Mouse (Mus musculus): ENCODE measurements around the gene Vmn2r106. TPM values are rescaled to one million over a fixed set of nuclear protein-coding genes. Genes with fewer than 3 reads are reported as not detected.

The Vmn2r106 gene
- not detected in 2 replicates for total RNA-seq (2017)

GRCm38 (mm10) chr17:20285453-20285852 is at the start of gene Vmn2r106:
Vmn2r106 (minus strand) TSS chr17:20285553.
- ATAC-seq (replicated peaks; ENCODE audit: low read depth, poor library complexity, severe bottlenecking): no peak

GRCm38 (mm10) chr17:20305790-20306189 is 20.4 kb upstream of the Vmn2r106 start:
- no peak for ATAC-seq (replicated peaks; ENCODE audit: low read depth, poor library complexity, severe bottlenecking)

- no peak for ATAC-seq (replicated peaks; ENCODE audit: low read depth, poor library complexity, severe bottlenecking)
These were observed 1.6 kb upstream of the Vmn2r106 start for GRCm38 (mm10) chr17:20286906-20287305.

GRCm38 (mm10) chr17:20255522-20255921 is 29.8 kb downstream of the Vmn2r106 start:
- no peak for ATAC-seq (replicated peaks; ENCODE audit: low read depth, poor library complexity, severe bottlenecking)

GRCm38 (mm10) chr17:20234952-20235351 is 50.4 kb downstream of the Vmn2r106 start, which contains the start of gene Vmn2r105:
Vmn2r105 (minus strand) TSS chr17:20235052.
- ATAC-seq (replicated peaks; ENCODE audit: low read depth, poor library complexity, severe bottlenecking): no peak

Other genes starting within 250 kb of the Vmn2r106 start
- gene Vmn2r104, start 237.2 kb downstream of the Vmn2r106 start, total RNA-seq (2017): not detected in 2 replicates
- not detected in 2 replicates for gene Fpr-rs7, start 171.3 kb downstream of the Vmn2r106 start, total RNA-seq (2017)
- gene Fpr-rs6, start 102.5 kb downstream of the Vmn2r106 start, total RNA-seq (2017): not detected in 2 replicates
- gene Vmn2r105, start 50.5 kb downstream of the Vmn2r106 start, total RNA-seq (2017): not detected in 2 replicates
- not detected in 2 replicates for gene Vmn2r107, start 59.7 kb upstream of the Vmn2r106 start, total RNA-seq (2017)
- gene Vmn1r224, start 128.6 kb upstream of the Vmn2r106 start, total RNA-seq (2017): not detected in 2 replicates
- not detected in 2 replicates for gene Vmn2r108, start 195.8 kb upstream of the Vmn2r106 start, total RNA-seq (2017)
- gene Vmn1r225, start 212.6 kb upstream of the Vmn2r106 start, total RNA-seq (2017): not detected in 2 replicates